Mouse (Mus musculus): Measurements from ENCODE around the gene Tpmt. TPM values are rescaled to one million over a fixed set of nuclear protein-coding genes. Genes with fewer than 3 reads are reported as not detected.

Gene Tpmt
- polyA plus RNA-seq, 1 experiment from 2014 or later: 18.9 TPM

GRCm38 (mm10) chr13:47050009-47050408, 5.5 kb upstream of the Tpmt start:
- H3K9me3 ChIP-seq (replicated peaks; ENCODE audit: control insufficient read depth, low read length): no peaks in the 10 kb centered on the region
- H3K27ac ChIP-seq (ENCODE audit: low read length): no peak overlapping the region
- no peaks in the 10 kb centered on the region for H3K4me1 ChIP-seq (ENCODE audit: control insufficient read depth, insufficient read depth, low read length)
- peaks cover 6% of the 10 kb centered on the region; the same call in 1 of the 2 replicates for H3K36me3 ChIP-seq (ENCODE audit: control insufficient read depth, insufficient read depth, low read length)
- H3K4me3 ChIP-seq (replicated peaks; ENCODE audit: low read length): no peak overlapping the region
- WGBS: 70% methylated on average over 4 of the region's 4 CpGs
- ATAC-seq (ENCODE audit: insufficient read depth, low FRiP score): no peak
- no peaks in the 10 kb centered on the region for H3K27me3 ChIP-seq (ENCODE audit: control insufficient read depth, insufficient read depth, low read length)
- H3K9ac ChIP-seq (ENCODE audit: low read length): no peak overlapping the region
- H3K4me2 ChIP-seq (ENCODE audit: low read depth, low read length): no peak overlapping the region

GRCm38 (mm10) chr13:47047996-47048395, 3.5 kb upstream of the Tpmt start:
- no peak overlapping the region for H3K27ac ChIP-seq (ENCODE audit: low read length)
- H3K4me2 ChIP-seq (ENCODE audit: low read depth, low read length): no peak overlapping the region
- peaks cover 7% of the 10 kb centered on the region; the same call in 1 of the 2 replicates for H3K4me1 ChIP-seq (ENCODE audit: control insufficient read depth, insufficient read depth, low read length)
- H3K4me3 ChIP-seq (replicated peaks; ENCODE audit: low read length): no peak overlapping the region
- peaks cover 6% of the 10 kb centered on the region; the same call in 1 of the 2 replicates for H3K36me3 ChIP-seq (ENCODE audit: control insufficient read depth, insufficient read depth, low read length)
- no peaks in the 10 kb centered on the region for H3K9me3 ChIP-seq (replicated peaks; ENCODE audit: control insufficient read depth, low read length)
- no peak for ATAC-seq (ENCODE audit: insufficient read depth, low FRiP score)
- H3K27me3 ChIP-seq (ENCODE audit: control insufficient read depth, insufficient read depth, low read length): no peaks in the 10 kb centered on the region
- 84% methylated on average over 4 of the region's 4 CpGs for WGBS
- no peak overlapping the region for H3K9ac ChIP-seq (ENCODE audit: low read length)

GRCm38 (mm10) chr13:47043833-47044616, 512 bp downstream of the Tpmt start:
- H3K4me1 ChIP-seq (ENCODE audit: control insufficient read depth, insufficient read depth, low read length): peaks cover 7% of the 10 kb centered on the region; the same call in 1 of the 2 replicates
- peak overlapping the region; percentile 61 for H3K27ac ChIP-seq (ENCODE audit: low read length)
- H3K9ac ChIP-seq (ENCODE audit: low read length): peak overlapping the region; percentile 83
- WGBS: 0% methylated on average over 45 of the region's 45 CpGs
- H3K36me3 ChIP-seq (ENCODE audit: control insufficient read depth, insufficient read depth, low read length): peaks cover 4% of the 10 kb centered on the region; the same call in 1 of the 2 replicates
- ATAC-seq (ENCODE audit: insufficient read depth, low FRiP score): peak; percentile 11; the same call in 1 of the 2 replicates
- H3K9me3 ChIP-seq (replicated peaks; ENCODE audit: control insufficient read depth, low read length): no peaks in the 10 kb centered on the region
- peak overlapping the region; percentile 98 for H3K4me2 ChIP-seq (ENCODE audit: low read depth, low read length)
- H3K27me3 ChIP-seq (ENCODE audit: control insufficient read depth, insufficient read depth, low read length): no peaks in the 10 kb centered on the region
- peak overlapping the region; percentile 73 for H3K4me3 ChIP-seq (replicated peaks; ENCODE audit: low read length)

- no peaks in the 10 kb centered on the region for H3K36me3 ChIP-seq (ENCODE audit: control insufficient read depth, insufficient read depth, low read length)
- ATAC-seq (ENCODE audit: insufficient read depth, low FRiP score): peak; percentile 99
- H3K9ac ChIP-seq (ENCODE audit: low read length): peak within 1 kb of the TSS; percentile 83
- peak within 1 kb of the TSS; percentile 98 for H3K4me2 ChIP-seq (ENCODE audit: low read depth, low read length)
- no peaks in the 10 kb centered on the region for H3K9me3 ChIP-seq (replicated peaks; ENCODE audit: control insufficient read depth, low read length)
- no peaks in the 10 kb centered on the region for H3K27me3 ChIP-seq (ENCODE audit: control insufficient read depth, insufficient read depth, low read length)
- peaks cover 7% of the 10 kb centered on the region; the same call in 1 of the 2 replicates for H3K4me1 ChIP-seq (ENCODE audit: control insufficient read depth, insufficient read depth, low read length)
- under 1% methylated on average over 48 of the region's 48 CpGs for WGBS
- H3K4me3 ChIP-seq (replicated peaks; ENCODE audit: low read length): peak within 1 kb of the TSS; percentile 73
- H3K27ac ChIP-seq (ENCODE audit: low read length): peak within 1 kb of the TSS; percentile 61
These were observed 1.4 kb downstream of the Tpmt start, which contains the start of gene Kdm1b for GRCm38 (mm10) chr13:47043030-47043680. Gene Kdm1b (plus strand): TSS chr13:47043499.

- H3K9me3 ChIP-seq (replicated peaks; ENCODE audit: control insufficient read depth, low read length): no peaks in the 10 kb centered on the region
- WGBS: 45% methylated on average over 8 of the region's 8 CpGs
- H3K9ac ChIP-seq (ENCODE audit: low read length): no peak overlapping the region
- H3K27me3 ChIP-seq (ENCODE audit: control insufficient read depth, insufficient read depth, low read length): no peaks in the 10 kb centered on the region
- peak overlapping the region; percentile 73 for H3K4me3 ChIP-seq (replicated peaks; ENCODE audit: low read length)
- H3K27ac ChIP-seq (ENCODE audit: low read length): no peak overlapping the region
- H3K36me3 ChIP-seq (ENCODE audit: control insufficient read depth, insufficient read depth, low read length): no peaks in the 10 kb centered on the region
- H3K4me2 ChIP-seq (ENCODE audit: low read depth, low read length): peak overlapping the region; percentile 58
- no peak for ATAC-seq (ENCODE audit: insufficient read depth, low FRiP score)
- H3K4me1 ChIP-seq (ENCODE audit: control insufficient read depth, insufficient read depth, low read length): peaks cover 7% of the 10 kb centered on the region; the same call in 1 of the 2 replicates
These were observed 2.4 kb downstream of the Tpmt start for GRCm38 (mm10) chr13:47042024-47042633.

GRCm38 (mm10) chr13:47040061-47040460, 4.5 kb downstream of the Tpmt start:
- Histone ChIP-seq H3K4me2 (ENCODE audit: low read depth, low read length) (no peak overlapping the region), H3K9ac (ENCODE audit: low read length) (no peak overlapping the region), H3K27ac (ENCODE audit: low read length) (no peak overlapping the region), H3K27me3 (ENCODE audit: control insufficient read depth, insufficient read depth, low read length) (no peaks in the 10 kb centered on the region), H3K9me3 (replicated peaks; ENCODE audit: control insufficient read depth, low read length) (no peaks in the 10 kb centered on the region), H3K36me3 (ENCODE audit: control insufficient read depth, insufficient read depth, low read length) (no peaks in the 10 kb centered on the region), H3K4me1 (ENCODE audit: control insufficient read depth, insufficient read depth, low read length) (peaks cover 7% of the 10 kb centered on the region; the same call in 1 of the 2 replicates), H3K4me3 (replicated peaks; ENCODE audit: low read length) (no peak overlapping the region)
- no peak for ATAC-seq (ENCODE audit: insufficient read depth, low FRiP score)
- WGBS: 94% methylated on average over 5 of the region's 5 CpGs

- no peak overlapping the region for H3K4me3 ChIP-seq (replicated peaks; ENCODE audit: low read length)
- no peaks in the 10 kb centered on the region for H3K27me3 ChIP-seq (ENCODE audit: control insufficient read depth, insufficient read depth, low read length)
- H3K4me1 ChIP-seq (ENCODE audit: control insufficient read depth, insufficient read depth, low read length): no peaks in the 10 kb centered on the region
- H3K27ac ChIP-seq (ENCODE audit: low read length): no peak overlapping the region
- H3K4me2 ChIP-seq (ENCODE audit: low read depth, low read length): no peak overlapping the region
- no peak overlapping the region for H3K9ac ChIP-seq (ENCODE audit: low read length)
- WGBS: 85% methylated on average over 6 of the region's 6 CpGs
- ATAC-seq (ENCODE audit: insufficient read depth, low FRiP score): no peak
- no peaks in the 10 kb centered on the region for H3K36me3 ChIP-seq (ENCODE audit: control insufficient read depth, insufficient read depth, low read length)
- H3K9me3 ChIP-seq (replicated peaks; ENCODE audit: control insufficient read depth, low read length): no peaks in the 10 kb centered on the region
These were observed 6.6 kb downstream of the Tpmt start for GRCm38 (mm10) chr13:47037946-47038345.

GRCm38 (mm10) chr13:47033602-47034001, 10.9 kb downstream of the Tpmt start:
- no peaks in the 10 kb centered on the region for H3K27me3 ChIP-seq (ENCODE audit: control insufficient read depth, insufficient read depth, low read length)
- H3K9me3 ChIP-seq (replicated peaks; ENCODE audit: control insufficient read depth, low read length): no peaks in the 10 kb centered on the region
- no peak overlapping the region for H3K9ac ChIP-seq (ENCODE audit: low read length)
- H3K36me3 ChIP-seq (ENCODE audit: control insufficient read depth, insufficient read depth, low read length): no peaks in the 10 kb centered on the region
- H3K4me2 ChIP-seq (ENCODE audit: low read depth, low read length): no peak overlapping the region
- no peak overlapping the region for H3K27ac ChIP-seq (ENCODE audit: low read length)
- ATAC-seq (ENCODE audit: insufficient read depth, low FRiP score): no peak
- H3K4me1 ChIP-seq (ENCODE audit: control insufficient read depth, insufficient read depth, low read length): no peaks in the 10 kb centered on the region
- 89% methylated on average over 4 of the region's 4 CpGs for WGBS
- no peak overlapping the region for H3K4me3 ChIP-seq (replicated peaks; ENCODE audit: low read length)
